Mouse (Mus musculus): ENCODE measurements around the gene Klrd1.
"Not testable (repeated sequence)": the region's sequence is repeated elsewhere in the genome, so short reads cannot be mapped to it uniquely, and the experiment has no call there.

The Klrd1 gene

DNA sequence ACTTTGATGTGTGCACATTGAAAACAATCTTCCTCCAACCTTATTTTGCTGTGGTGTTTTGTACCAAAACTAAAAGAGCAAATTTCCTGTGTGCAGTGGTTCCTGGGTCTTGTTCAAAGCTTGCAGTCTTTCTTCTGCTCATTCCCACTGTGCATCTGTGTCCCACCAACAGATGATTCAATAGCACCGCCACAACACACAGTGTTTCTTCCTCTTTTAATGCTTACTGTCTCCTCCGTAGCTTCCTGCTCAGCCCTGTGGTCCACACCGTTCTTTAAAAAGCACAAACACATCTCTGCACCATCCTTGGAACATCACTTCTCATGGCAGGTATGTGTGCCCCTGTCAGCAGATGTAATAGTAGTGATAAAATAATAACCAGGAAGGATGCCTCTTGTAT, at the start of gene Klrd1:
Klrd1 (plus strand) TSS at position 275 of the 400 bp plus-strand sequence.
- DNase-seq = no peak

- no peak for DNase-seq
These were observed 49.7 kb upstream of the Klrd1 start for GRCm38 (mm10) chr6:129541931-129542330.

DNA sequence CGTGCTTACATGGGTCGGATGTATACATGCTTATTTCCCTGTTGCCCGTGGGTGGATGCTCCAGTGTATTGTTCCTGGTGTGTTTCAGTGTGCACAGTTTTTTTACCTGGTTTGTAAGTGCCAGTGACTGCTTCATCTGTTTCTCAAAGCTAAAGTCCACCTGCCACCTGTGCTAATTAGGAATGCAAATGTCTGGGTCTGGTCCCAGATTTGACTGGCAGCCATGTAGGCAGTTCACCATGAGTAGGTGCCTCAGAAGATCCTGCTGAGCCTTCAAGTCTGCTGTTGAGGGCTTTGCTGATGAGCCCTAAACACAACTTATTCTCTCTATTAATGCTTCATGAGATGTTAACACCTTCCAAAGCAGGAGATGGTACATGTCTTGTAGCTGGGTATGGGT, 49.0 kb upstream of the Klrd1 start:
- DNase-seq = peak; percentile 64

DNA sequence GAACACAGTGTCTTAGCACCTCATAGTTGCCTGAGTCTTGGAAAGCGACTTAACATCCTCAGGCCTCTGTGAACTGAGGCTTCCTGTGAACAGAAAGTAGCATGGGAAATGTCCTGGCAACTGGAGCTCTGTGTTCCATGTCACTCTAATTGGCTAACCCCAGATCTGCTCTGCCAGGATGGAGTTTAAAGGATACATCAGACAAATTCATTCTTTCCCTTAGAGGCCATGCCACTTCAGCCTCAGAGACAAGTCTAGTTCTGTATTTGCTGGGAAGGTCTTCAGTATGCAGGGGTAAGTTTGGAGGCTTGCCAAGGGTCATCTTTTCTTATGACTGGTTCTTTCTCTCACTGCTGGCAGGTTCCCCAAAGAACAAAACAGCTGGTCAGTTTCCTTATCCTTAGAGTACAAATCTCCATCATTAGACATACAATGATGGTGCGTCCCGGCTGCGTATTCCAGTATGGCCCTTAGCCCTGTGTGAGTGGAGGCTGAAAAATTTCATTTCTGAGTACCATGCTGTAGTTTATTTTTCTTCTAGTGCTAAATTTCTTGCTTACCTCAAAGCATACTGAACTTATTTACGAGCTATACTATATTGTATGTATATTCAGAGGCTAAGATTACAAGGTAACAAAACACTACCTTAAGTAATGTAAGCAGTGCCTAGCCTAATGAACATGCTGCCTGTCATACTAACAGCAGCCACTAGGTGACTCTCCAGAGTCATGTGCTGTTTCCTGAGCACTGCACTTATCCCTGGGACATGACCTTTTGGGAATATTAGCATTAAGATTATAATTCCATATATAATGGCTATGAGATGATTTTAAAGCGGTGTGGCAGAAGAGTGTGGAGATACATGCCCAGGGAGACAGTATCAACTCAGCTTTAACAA, 47.6 kb upstream of the Klrd1 start:
- DNase-seq = peak; percentile 87

DNA sequence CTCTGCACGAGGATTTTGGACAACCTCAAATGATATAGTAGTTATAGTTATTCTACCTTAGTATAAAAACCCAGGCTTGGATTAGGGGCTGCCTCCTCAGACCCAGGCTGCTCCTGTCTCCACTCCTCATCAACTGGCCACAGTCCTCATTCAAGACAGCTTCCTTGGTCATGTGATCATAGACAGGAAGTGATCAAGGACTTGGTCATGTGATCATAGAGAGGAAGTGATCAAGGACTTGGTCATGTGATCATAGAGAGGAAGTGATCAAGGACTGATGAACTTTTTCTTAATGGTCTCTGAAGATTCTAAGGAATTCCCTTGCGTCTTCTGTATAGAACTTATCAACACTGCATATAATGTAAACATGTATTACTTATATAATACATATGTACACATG, 44.3 kb upstream of the Klrd1 start:
- no peak for DNase-seq

GRCm38 (mm10) chr6:129548009-129548408, 43.6 kb upstream of the Klrd1 start:
- no peak for DNase-seq

- DNase-seq = no peak
These were observed 34.1 kb upstream of the Klrd1 start for GRCm38 (mm10) chr6:129557298-129558023.

GRCm38 (mm10) chr6:129558946-129559640, 32.5 kb upstream of the Klrd1 start:
- peak; percentile 75 for DNase-seq

- no peak for DNase-seq
These were observed 31.9 kb upstream of the Klrd1 start for GRCm38 (mm10) chr6:129559641-129560027.

DNA sequence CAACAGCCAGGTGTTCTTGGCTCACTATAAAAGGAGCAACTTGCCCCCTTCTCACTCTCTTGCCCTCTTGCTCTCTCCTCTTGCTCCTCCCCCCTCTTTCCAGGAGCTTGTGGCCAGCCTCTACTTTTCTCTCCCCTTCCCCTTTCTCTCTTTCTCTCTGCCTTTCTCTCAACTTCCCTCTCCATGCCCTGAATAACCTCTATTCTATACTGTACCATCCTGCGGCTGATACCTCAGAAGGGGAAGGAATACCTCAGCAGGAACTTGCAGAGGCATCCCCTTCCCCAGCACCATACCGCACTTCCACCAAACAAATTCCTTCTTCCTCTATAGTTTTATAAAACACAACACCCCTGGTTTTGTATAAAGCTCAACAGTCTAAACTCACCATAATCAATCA, 26.3 kb upstream of the Klrd1 start:
- no peak for DNase-seq

GRCm38 (mm10) chr6:129575315-129575714, 16.3 kb upstream of the Klrd1 start:
- DNase-seq = peak; percentile 34

DNA sequence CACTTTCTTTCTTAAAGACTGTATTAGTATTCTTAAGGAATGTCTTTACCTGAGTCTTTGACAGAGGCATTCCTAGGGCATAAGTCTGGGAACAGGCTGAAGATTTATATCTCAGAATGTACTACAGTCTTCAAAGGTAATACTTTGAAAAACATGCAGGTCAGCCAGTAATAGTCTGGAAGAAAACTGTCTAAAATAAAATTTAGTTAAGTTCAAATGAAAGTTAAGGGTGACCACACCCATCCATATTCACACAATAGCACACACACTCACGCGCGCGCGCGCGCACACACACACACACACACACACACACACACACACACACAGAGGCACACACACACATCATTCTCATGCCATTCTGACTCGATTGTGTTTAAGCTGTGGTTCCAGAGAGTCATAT, 14.0 kb upstream of the Klrd1 start, which contains the start of gene Klre1:
Klre1 (plus strand) TSS at position 301 of the 400 bp plus-strand sequence.
- no peak for DNase-seq

DNA sequence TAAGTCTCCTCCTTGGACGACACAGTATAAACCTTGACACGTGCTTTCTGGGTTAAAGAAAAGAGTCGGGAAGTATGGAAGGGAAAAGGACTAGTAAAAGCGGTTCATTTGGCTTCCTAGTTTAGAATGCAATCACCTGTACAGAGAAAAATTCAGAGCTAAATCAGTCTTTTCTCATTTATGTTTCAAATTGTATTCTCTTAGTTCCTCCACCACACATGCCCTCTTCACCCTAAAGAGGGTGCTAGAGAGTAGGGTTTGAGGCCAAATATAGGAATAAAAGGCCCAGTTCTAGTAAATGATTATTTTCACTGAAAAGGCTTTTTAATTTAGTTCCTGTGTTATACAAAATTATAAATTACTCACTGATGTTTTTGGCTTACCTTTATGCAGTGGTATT, 10.3 kb upstream of the Klrd1 start:
- DNase-seq = peak; percentile 12

- no peak for DNase-seq
These were observed 9.7 kb upstream of the Klrd1 start for GRCm38 (mm10) chr6:129581896-129582295.

- no peak for DNase-seq
These were observed 8.6 kb upstream of the Klrd1 start for GRCm38 (mm10) chr6:129583014-129583413.

GRCm38 (mm10) chr6:129608372-129608771, 16.8 kb downstream of the Klrd1 start:
- DNase-seq = no peak

DNA sequence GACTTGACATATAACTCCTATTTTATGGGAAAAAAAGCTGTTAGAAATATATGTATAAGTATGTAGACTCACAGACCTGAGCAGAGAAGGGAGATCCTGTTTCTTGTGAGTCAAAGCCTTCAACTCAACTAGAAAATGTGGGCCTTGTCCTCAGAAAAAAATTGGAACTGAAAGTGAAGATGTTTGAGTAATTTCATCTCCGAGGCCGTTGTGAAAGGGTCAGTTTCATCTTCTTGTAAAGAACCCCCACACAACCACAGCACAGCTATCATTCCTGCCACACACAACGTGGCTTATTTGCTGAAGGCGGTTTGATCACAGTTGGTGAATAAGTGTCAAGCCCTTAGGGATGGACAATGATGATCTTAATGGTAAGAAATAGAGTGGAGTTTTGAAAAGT, 32.2 kb downstream of the Klrd1 start, which contains the start of gene Klrk1:
Klrk1 (minus strand) TSS at position 130 of the 400 bp plus-strand sequence.
- DNase-seq = no peak

GRCm38 (mm10) chr6:129631046-129631445, 39.5 kb downstream of the Klrd1 start:
- DNase-seq = not testable (repeated sequence)

DNA sequence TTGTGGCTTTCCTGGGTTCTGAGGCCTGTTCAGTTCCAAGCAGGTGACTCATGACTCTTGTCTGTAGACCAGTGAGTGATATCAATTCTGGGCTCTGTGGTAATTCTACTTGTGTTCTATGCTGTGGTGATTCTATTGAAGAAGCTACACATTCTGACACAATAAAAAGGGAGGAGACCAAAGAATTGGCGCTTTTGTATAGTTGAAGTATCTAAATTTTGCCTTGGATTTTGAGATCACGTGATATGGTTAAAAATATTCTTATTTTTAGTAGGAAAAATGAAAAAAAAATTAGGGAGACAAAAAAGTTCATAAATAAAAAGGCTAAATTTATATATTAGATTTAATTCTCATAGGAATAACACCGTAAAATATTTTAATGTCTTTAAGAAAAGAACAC, 51.7 kb downstream of the Klrd1 start, which contains the start of gene Klrc3:
Klrc3 (minus strand) TSS at position 101 of the 400 bp plus-strand sequence.
- not testable (repeated sequence) for DNase-seq

DNA sequence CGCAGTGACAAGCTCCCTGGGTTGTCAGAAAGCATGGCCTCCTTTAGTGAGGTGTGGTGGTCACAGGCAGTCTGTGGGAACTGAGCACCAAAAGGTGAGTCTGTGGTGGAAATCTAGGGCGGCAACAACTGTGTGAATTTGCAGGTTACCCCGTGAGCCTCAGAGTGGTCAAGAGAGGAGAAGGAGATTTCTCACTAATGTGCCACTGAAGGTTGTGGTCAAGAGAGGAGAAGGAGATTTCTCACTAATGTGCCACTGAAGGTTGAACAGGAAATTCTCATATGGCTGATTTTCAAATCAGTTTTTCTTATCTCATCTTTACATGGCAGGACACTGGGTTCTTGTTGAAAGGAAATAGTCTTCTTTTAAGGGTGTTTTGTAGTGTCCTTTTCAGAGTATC, 52.5 kb downstream of the Klrd1 start:
- not testable (repeated sequence) for DNase-seq

Data from kidney, adult 9 months (tissue).